Mouse (Mus musculus): ENCODE measurements around the gene Clstn2. TPM values are rescaled to one million over a fixed set of nuclear protein-coding genes. Genes with fewer than 3 reads are reported as not detected.

Gene Clstn2
- 0.40 and 0.46 TPM in 2 replicates for polyA plus RNA-seq (2014; fragmentation: Nextera tagmentation; extraction: Ambion mirVana)

DNA sequence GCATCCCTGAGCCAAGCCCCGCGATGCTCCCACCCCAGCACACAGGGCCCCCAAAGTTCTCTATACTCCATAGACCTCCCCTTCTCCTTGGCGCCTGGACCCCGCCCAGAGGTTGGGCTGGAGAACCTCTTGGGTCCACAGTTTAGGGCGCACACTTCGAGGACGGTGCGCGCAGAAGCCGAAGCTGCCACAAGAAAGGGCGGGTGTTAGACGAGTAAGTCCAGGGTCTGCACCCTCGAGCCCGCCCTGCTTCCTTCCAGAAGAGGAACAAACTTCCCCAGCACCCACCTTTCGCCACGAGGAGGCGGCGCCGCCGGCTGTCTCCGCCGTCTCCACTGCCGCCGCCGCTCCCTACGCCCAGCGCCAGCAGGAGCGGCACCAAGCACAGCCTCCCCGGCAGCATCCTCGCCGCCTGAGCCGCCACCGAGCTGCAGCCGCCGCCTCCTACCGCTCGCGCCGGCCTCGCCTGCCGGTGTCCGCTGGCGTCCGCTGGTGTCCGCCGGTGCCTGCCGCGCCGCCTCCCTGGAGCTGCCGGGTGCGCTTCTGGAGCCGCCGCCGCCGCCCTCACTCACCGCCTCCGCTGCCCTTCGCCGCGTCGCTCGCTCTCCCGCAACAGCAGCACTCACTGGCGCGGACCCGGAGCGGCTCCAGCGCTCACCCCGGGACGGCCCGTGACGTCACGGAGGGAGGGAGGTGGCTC, at the start of gene Clstn2:
Gene Clstn2, minus strand, starts transcription at position 609 of the 700 bp plus-strand sequence.
- Histone ChIP-seq H3K36me3 (ENCODE audit: control insufficient read depth, insufficient read depth, low read length) (no peaks in the 10 kb centered on the region), H3K9me3 (ENCODE audit: control insufficient read depth, low read length) (no peaks in the 10 kb centered on the region), H3K9ac (ENCODE audit: low read length) (peak within 1 kb of the TSS; percentile 60), H3K4me1 (ENCODE audit: control insufficient read depth in 2 of 2, insufficient read depth in 2 of 2, low read length in 2 of 2) (peaks cover 3 to 8% of the 10 kb centered on the region in 2 experiments; a peak in 3 of 4 replicates), H3K4me2 (ENCODE audit: low read length) (peak within 1 kb of the TSS; percentile 95), H3K27me3 (ENCODE audit: control insufficient read depth, insufficient read depth, low read length) (peaks cover 49% of the 10 kb centered on the region), H3K27ac (replicated peaks in 1 of 2; ENCODE audit: control insufficient read depth in 1 of 2, insufficient read depth in 1 of 2, low read depth in 2 of 2, low read length in 2 of 2) (no peak within 1 kb of the TSS), H3K4me3 (ENCODE audit: control insufficient read depth in 1 of 2, insufficient read depth in 1 of 2, low read depth in 1 of 2, low read length in 2 of 2) (peak within 1 kb of the TSS; percentile 60 to 61)
- WGBS = under 1% methylated on average over 69 of the region's 73 CpGs
- 0 out of 2 replicates have a peak, but pooled peaks have one; percentile 49 for ATAC-seq (ENCODE audit: insufficient number of reproducible peaks, insufficient read depth, low FRiP score, low read depth)

DNA sequence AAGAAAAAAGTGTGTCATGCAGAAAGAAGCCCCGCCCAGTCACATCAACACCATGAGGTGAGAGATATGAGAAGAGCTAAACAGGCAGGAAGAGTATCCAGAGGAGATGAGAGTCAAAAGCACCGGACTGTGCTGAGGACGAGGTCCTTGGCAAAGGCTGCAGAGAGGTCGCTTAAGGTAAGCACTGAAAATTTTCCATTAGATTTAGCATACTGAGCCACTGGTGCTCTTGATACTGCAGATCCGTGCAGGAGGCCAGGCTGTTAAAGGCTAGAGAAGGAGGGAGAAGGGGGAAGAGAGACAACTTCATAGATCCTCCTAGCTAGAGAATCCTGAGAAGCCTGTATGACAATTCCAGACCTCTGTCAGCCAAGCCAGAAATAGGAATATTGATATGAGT, 34.8 kb upstream of the Clstn2 start:
- WGBS = 52% methylated on average over 5 of the region's 5 CpGs
- Histone ChIP-seq H3K27me3 (ENCODE audit: control insufficient read depth, insufficient read depth, low read length) (no peaks in the 10 kb centered on the region), H3K4me2 (ENCODE audit: low read length) (no peak overlapping the region)

DNA sequence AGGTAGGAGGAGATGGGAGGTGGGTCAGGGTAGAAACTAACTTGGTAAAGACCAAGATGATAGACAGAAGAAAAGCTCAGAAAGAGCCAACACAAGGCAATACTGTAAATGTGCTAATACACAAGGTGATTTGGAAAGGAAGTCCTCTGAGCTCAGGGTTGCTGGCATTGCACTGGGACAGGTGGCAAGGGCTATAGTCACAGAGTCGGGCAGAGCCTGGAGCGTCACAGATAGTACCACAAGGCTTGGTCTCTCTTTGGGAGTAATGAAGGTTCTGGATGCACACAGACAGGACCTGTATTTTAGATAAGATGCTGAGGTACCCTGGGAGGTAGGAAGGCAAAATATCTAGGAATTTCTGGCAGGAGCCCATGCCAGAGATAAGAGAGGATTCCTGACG, 28.7 kb upstream of the Clstn2 start:
- no peak overlapping the region for H3K4me3 ChIP-seq (ENCODE audit: control insufficient read depth in 1 of 2, insufficient read depth in 1 of 2, low read depth in 1 of 2, low read length in 2 of 2)
- H3K27me3 ChIP-seq (ENCODE audit: control insufficient read depth, insufficient read depth, low read length) = no peaks in the 10 kb centered on the region
- no peak overlapping the region for H3K4me2 ChIP-seq (ENCODE audit: low read length)
- no peak for ATAC-seq (ENCODE audit: insufficient number of reproducible peaks, insufficient read depth, low FRiP score, low read depth)
- no peaks in the 10 kb centered on the region for H3K36me3 ChIP-seq (ENCODE audit: control insufficient read depth, insufficient read depth, low read length)
- no peaks in the 10 kb centered on the region for H3K9me3 ChIP-seq (ENCODE audit: control insufficient read depth, low read length)
- H3K9ac ChIP-seq (ENCODE audit: low read length) = no peak overlapping the region
- 35% methylated on average over 3 of the region's 3 CpGs for WGBS
- no peak overlapping the region for H3K27ac ChIP-seq (replicated peaks in 1 of 2; ENCODE audit: control insufficient read depth in 1 of 2, insufficient read depth in 1 of 2, low read depth in 2 of 2, low read length in 2 of 2)
- no peaks in the 10 kb centered on the region for H3K4me1 ChIP-seq (ENCODE audit: control insufficient read depth in 2 of 2, insufficient read depth in 2 of 2, low read length in 2 of 2)

More for the DNA sequence above, 34.8 kb upstream of the Clstn2 start:
- H3K4me1 ChIP-seq (ENCODE audit: control insufficient read depth in 2 of 2, insufficient read depth in 2 of 2, low read length in 2 of 2) = no peaks in the 10 kb centered on the region
- H3K9me3 ChIP-seq (ENCODE audit: control insufficient read depth, low read length) = 0 out of 2 replicates have a peak, but pooled peaks cover 3% of the 10 kb centered on the region
- H3K9ac ChIP-seq (ENCODE audit: low read length) = no peak overlapping the region
- H3K36me3 ChIP-seq (ENCODE audit: control insufficient read depth, insufficient read depth, low read length) = no peaks in the 10 kb centered on the region
- no peak overlapping the region for H3K27ac ChIP-seq (replicated peaks in 1 of 2; ENCODE audit: control insufficient read depth in 1 of 2, insufficient read depth in 1 of 2, low read depth in 2 of 2, low read length in 2 of 2)
- ATAC-seq (ENCODE audit: insufficient number of reproducible peaks, insufficient read depth, low FRiP score, low read depth) = no peak
- no peak overlapping the region for H3K4me3 ChIP-seq (ENCODE audit: control insufficient read depth in 1 of 2, insufficient read depth in 1 of 2, low read depth in 1 of 2, low read length in 2 of 2)

DNA sequence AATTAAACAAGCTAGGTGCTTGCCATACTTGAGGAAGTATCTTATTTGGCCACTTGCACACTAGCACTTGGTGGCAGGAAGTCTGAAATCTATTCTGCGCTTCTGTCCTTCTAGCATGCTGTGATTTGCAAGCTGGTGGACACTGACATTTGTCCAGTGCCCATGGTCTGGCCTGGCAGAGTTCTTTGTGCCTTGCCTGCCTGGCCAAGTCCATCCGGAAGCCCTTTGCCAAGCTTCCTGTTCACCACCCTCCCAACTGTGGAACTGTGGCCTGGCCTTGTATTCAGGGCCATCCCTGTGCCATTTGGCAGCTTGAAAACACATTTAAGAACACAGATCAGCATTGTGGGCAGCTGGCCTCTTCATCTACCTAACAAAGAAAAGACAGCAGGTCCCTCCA, 24.3 kb upstream of the Clstn2 start:
- H3K27me3 ChIP-seq (ENCODE audit: control insufficient read depth, insufficient read depth, low read length) = no peaks in the 10 kb centered on the region
- no peaks in the 10 kb centered on the region for H3K4me1 ChIP-seq (ENCODE audit: control insufficient read depth in 2 of 2, insufficient read depth in 2 of 2, low read length in 2 of 2)
- no peak for ATAC-seq (ENCODE audit: insufficient number of reproducible peaks, insufficient read depth, low FRiP score, low read depth)
- no peak overlapping the region for H3K9ac ChIP-seq (ENCODE audit: low read length)
- H3K4me2 ChIP-seq (ENCODE audit: low read length) = no peak overlapping the region
- H3K9me3 ChIP-seq (ENCODE audit: control insufficient read depth, low read length) = no peaks in the 10 kb centered on the region
- no peak overlapping the region for H3K27ac ChIP-seq (replicated peaks in 1 of 2; ENCODE audit: control insufficient read depth in 1 of 2, insufficient read depth in 1 of 2, low read depth in 2 of 2, low read length in 2 of 2)
- WGBS = 77% methylated on average over 2 of the region's 2 CpGs
- H3K36me3 ChIP-seq (ENCODE audit: control insufficient read depth, insufficient read depth, low read length) = no peaks in the 10 kb centered on the region
- H3K4me3 ChIP-seq (ENCODE audit: control insufficient read depth in 1 of 2, insufficient read depth in 1 of 2, low read depth in 1 of 2, low read length in 2 of 2) = no peak overlapping the region

GRCm38 (mm10) chr9:98051343-98051742, 18.4 kb upstream of the Clstn2 start:
- H3K9ac ChIP-seq (ENCODE audit: low read length) = no peak overlapping the region
- no peaks in the 10 kb centered on the region for H3K4me1 ChIP-seq (ENCODE audit: control insufficient read depth in 2 of 2, insufficient read depth in 2 of 2, low read length in 2 of 2)
- ATAC-seq (ENCODE audit: insufficient number of reproducible peaks, insufficient read depth, low FRiP score, low read depth) = no peak
- H3K9me3 ChIP-seq (ENCODE audit: control insufficient read depth, low read length) = no peaks in the 10 kb centered on the region
- no peak overlapping the region for H3K4me2 ChIP-seq (ENCODE audit: low read length)
- no peak overlapping the region for H3K27ac ChIP-seq (replicated peaks in 1 of 2; ENCODE audit: control insufficient read depth in 1 of 2, insufficient read depth in 1 of 2, low read depth in 2 of 2, low read length in 2 of 2)
- no peaks in the 10 kb centered on the region for H3K27me3 ChIP-seq (ENCODE audit: control insufficient read depth, insufficient read depth, low read length)
- WGBS = 76% methylated on average over 12 of the region's 12 CpGs
- H3K4me3 ChIP-seq (ENCODE audit: control insufficient read depth in 1 of 2, insufficient read depth in 1 of 2, low read depth in 1 of 2, low read length in 2 of 2) = no peak overlapping the region
- no peaks in the 10 kb centered on the region for H3K36me3 ChIP-seq (ENCODE audit: control insufficient read depth, insufficient read depth, low read length)

GRCm38 (mm10) chr9:98033273-98033855, 383 bp upstream of the Clstn2 start:
- Histone ChIP-seq H3K4me1 (ENCODE audit: control insufficient read depth in 2 of 2, insufficient read depth in 2 of 2, low read length in 2 of 2) (peaks cover 3 to 8% of the 10 kb centered on the region in 2 experiments; a peak in 3 of 4 replicates), H3K9ac (ENCODE audit: low read length) (peak overlapping the region; percentile 60), H3K36me3 (ENCODE audit: control insufficient read depth, insufficient read depth, low read length) (no peaks in the 10 kb centered on the region), H3K9me3 (ENCODE audit: control insufficient read depth, low read length) (no peaks in the 10 kb centered on the region), H3K4me3 (ENCODE audit: control insufficient read depth in 1 of 2, insufficient read depth in 1 of 2, low read depth in 1 of 2, low read length in 2 of 2) (peak overlapping the region; percentile 60 to 61), H3K27me3 (ENCODE audit: control insufficient read depth, insufficient read depth, low read length) (peaks cover 49% of the 10 kb centered on the region), H3K4me2 (ENCODE audit: low read length) (peak overlapping the region; percentile 95), H3K27ac (replicated peaks in 1 of 2; ENCODE audit: control insufficient read depth in 1 of 2, insufficient read depth in 1 of 2, low read depth in 2 of 2, low read length in 2 of 2) (no peak overlapping the region)
- 1% methylated on average over 38 of the region's 38 CpGs for WGBS
- peak; percentile 63; the same call in 1 of the 2 replicates for ATAC-seq (ENCODE audit: insufficient number of reproducible peaks, insufficient read depth, low FRiP score, low read depth)

DNA sequence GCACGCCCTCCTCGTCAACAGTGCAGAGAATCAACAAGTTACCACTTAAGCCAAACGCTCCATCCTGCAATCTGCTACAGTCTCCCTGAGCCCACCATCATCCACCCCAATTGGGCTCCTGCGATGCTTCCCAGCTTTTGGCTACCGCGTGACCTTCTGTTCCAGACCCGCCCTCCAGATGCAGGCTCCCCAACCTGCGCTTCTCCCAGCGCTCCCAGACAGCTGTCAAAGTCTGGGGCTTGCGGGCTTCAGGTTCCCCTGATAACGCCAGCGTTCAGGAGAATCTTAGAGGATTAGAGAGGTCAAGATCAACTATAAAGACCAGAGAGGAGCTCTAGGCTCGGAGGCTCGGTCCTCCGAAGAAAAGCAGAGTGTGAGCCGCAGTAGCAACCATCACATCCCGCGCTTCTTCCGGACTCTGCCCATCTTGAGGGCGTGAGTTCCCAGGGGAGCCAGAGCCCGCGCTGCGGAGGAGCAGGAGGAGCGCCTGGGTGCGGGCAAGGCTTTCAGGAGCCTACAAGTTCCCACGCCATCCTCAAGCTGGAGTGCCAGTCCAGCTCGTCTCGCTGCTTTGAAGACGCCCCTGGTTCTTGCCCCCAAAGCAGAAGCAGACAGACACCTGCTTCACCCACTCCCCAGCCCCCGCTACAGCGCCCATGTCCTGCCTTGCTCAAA, 946 bp downstream of the Clstn2 start:
- Histone ChIP-seq H3K4me3 (ENCODE audit: control insufficient read depth in 1 of 2, insufficient read depth in 1 of 2, low read depth in 1 of 2, low read length in 2 of 2) (peak overlapping the region; percentile 60 to 61), H3K27ac (replicated peaks in 1 of 2; ENCODE audit: control insufficient read depth in 1 of 2, insufficient read depth in 1 of 2, low read depth in 2 of 2, low read length in 2 of 2) (no peak overlapping the region), H3K4me2 (ENCODE audit: low read length) (peak overlapping the region; percentile 95), H3K9ac (ENCODE audit: low read length) (0 out of 2 replicates have a peak overlapping the region, but pooled peaks have one; percentile 60), H3K4me1 (ENCODE audit: control insufficient read depth in 2 of 2, insufficient read depth in 2 of 2, low read length in 2 of 2) (peaks cover 3 to 8% of the 10 kb centered on the region in 2 experiments; a peak in 3 of 4 replicates), H3K9me3 (ENCODE audit: control insufficient read depth, low read length) (no peaks in the 10 kb centered on the region), H3K27me3 (ENCODE audit: control insufficient read depth, insufficient read depth, low read length) (peaks cover 49% of the 10 kb centered on the region), H3K36me3 (ENCODE audit: control insufficient read depth, insufficient read depth, low read length) (no peaks in the 10 kb centered on the region)
- ATAC-seq (ENCODE audit: insufficient number of reproducible peaks, insufficient read depth, low FRiP score, low read depth) = no peak
- WGBS = 2% methylated on average over 31 of the region's 31 CpGs
